26 mouse cellular contexts compared by ENCODE assay signal in genomic region chr2:56540714-56541113, GRCm38 (mm10).
"Had no signal": no experiment of that assay in that cellular context is flagged by ENCODE, and none has a peak within 500 bp of the region (broad histone marks: within the 10 kb centered on the region; RNA-seq: fewer than 3 reads in every experiment).

No protein-coding gene starts in this region.

- H3K9me3 ChIP-seq: heart, embryonic 10.5 days; heart, embryonic 12.5 days; hindbrain, embryonic 10.5 days; intestine, embryonic 15.5 days; limb, embryonic 10.5 days; limb, embryonic 12.5 days; liver, embryonic 13.5 days had no signal

- H3K9ac ChIP-seq: heart, embryonic 12.5 days; hindbrain, embryonic 14.5 days; intestine, embryonic 15.5 days; limb, embryonic 12.5 days; liver, embryonic 13.5 days had no signal

- H3K27ac ChIP-seq: gastrocnemius, adult 2 months; heart, embryonic 10.5 days; hindbrain, embryonic 10.5 days; hindbrain, embryonic 14.5 days; intestine, embryonic 15.5 days; layer of hippocampus, adult 2 months; left cerebral cortex, adult 2 months; limb, embryonic 10.5 days; limb, embryonic 12.5 days; liver, embryonic 13.5 days had no signal

- DNase-seq: gastrocnemius, adult 2 months; gastrocnemius, postnatal 10 days; gastrocnemius, postnatal 25 days; heart, adult 18-20 months; heart, postnatal 10 days; heart, postnatal 4 days; kidney, adult 18-20 months; kidney, adult 8-10 months; kidney, postnatal 10 days; kidney, postnatal 25 days; kidney, postnatal 4 days; liver; liver, embryonic 13.5 days had no signal

- H3K4me1 ChIP-seq: heart, embryonic 10.5 days; heart, embryonic 12.5 days; intestine, embryonic 15.5 days; limb, embryonic 10.5 days; limb, embryonic 12.5 days; liver, embryonic 13.5 days had no signal

- ATAC-seq: hindbrain, embryonic 16.5 days; inflammation-experienced regulatory T-cells, adult 6 months; intestine, embryonic 15.5 days; intestine, postnatal 0 days had no signal

- H3K36me3 ChIP-seq: heart, embryonic 10.5 days; heart, embryonic 12.5 days; hindbrain, embryonic 10.5 days; intestine, embryonic 15.5 days; limb, embryonic 10.5 days; limb, embryonic 12.5 days; liver, embryonic 13.5 days had no signal

- H3K27me3 ChIP-seq: heart, embryonic 12.5 days; intestine, embryonic 15.5 days; limb, embryonic 12.5 days; liver, embryonic 13.5 days had no signal

- H3K4me3 ChIP-seq: gastrocnemius, adult 2 months; heart, embryonic 10.5 days; heart, embryonic 12.5 days; hindbrain, embryonic 10.5 days; intestine, embryonic 15.5 days; layer of hippocampus, adult 2 months; left cerebral cortex, adult 2 months; limb, embryonic 10.5 days; limb, embryonic 12.5 days; liver, embryonic 13.5 days had no signal

- H3K4me2 ChIP-seq: heart, embryonic 12.5 days; hindbrain, embryonic 14.5 days; intestine, embryonic 15.5 days; limb, embryonic 12.5 days; liver, embryonic 11.5 days; liver, embryonic 13.5 days had no signal
